Mouse (Mus musculus) heart, embryonic 13.5 days (tissue): Measurements from ENCODE around the gene Sh2d4b. TPM values are rescaled to one million over a fixed set of nuclear protein-coding genes. Genes with fewer than 3 reads are reported as not detected.

Experiments
- ATAC-seq: fragments of 200-750 bp; cut with Nextera tagmentation; 2 replicates; pipeline ENCODE4 v1.8.0; 2017; ENCODE audit warnings: moderate TSS enrichment; ENCODE audit not compliant: insufficient number of reproducible peaks, low FRiP score, low TSS enrichment; ENCODE audit errors: extremely low read depth
- H3K27ac ChIP-seq: fragments of 300-500 bp; sonication (generic); replicated peaks from 2 replicates; pipeline ENCODE4 v1.5.1; 2015; ENCODE audit warnings: moderate library complexity, mild to moderate bottlenecking, inconsistent platforms
- H3K27me3 ChIP-seq: fragments of 300-500 bp; sonication (generic); replicated peaks from 2 replicates; pipeline ENCODE4 v1.6.1; 2015; ENCODE audit warnings: mild to moderate bottlenecking, inconsistent platforms
- H3K36me3 ChIP-seq: fragments of 300-500 bp; sonication (generic); 2 replicates; pipeline ENCODE4 v1.6.1; 2015; ENCODE audit warnings: mild to moderate bottlenecking, inconsistent platforms
- H3K4me1 ChIP-seq: fragments of 300-500 bp; sonication (generic); 2 replicates; pipeline ENCODE4 v1.6.1; 2015; ENCODE audit warnings: inconsistent platforms
- H3K4me2 ChIP-seq: fragments of 300-500 bp; sonication (generic); 2 replicates; pipeline ENCODE4 v1.6.1; 2015; ENCODE audit warnings: inconsistent platforms, mild to moderate bottlenecking, moderate library complexity
- H3K4me3 ChIP-seq: fragments of 300-500 bp; sonication (generic); 2 replicates; pipeline ENCODE4 v1.5.1; 2015; ENCODE audit warnings: moderate library complexity, mild to moderate bottlenecking, inconsistent platforms
- H3K9ac ChIP-seq: fragments of 300-500 bp; sonication (generic); 2 replicates; pipeline ENCODE4 v1.6.1; 2015; ENCODE audit warnings: inconsistent platforms, mild to moderate bottlenecking, moderate library complexity
- H3K9me3 ChIP-seq: fragments of 300-500 bp; sonication (generic); 2 replicates; pipeline ENCODE4 v1.6.1; 2016; ENCODE audit warnings: inconsistent platforms
- WGBS: fragments of 180-500 bp; shearing (Covaris S2); methylation state at CpG from one replicate; pipeline ENCODE4 v1.1.7; 2015; ENCODE audit warnings: mixed read lengths; 5-methylcytosine and 5-hydroxymethylcytosine counted together
- polyA plus RNA-seq: library from polyadenylated mRNA; unstranded; fragments of >200 nt; fragmentation: Nextera tagmentation; extraction: Ambion mirVana; gene quantifications from 2 replicates; pipeline ENCODE4 v1.2.1, GENCODE M21; 2015

Sh2d4b gene
- 0.48 and 0.67 TPM in 2 replicates for polyA plus RNA-seq

GRCm38 (mm10) chr14:40893196-40893595, at the start of gene Sh2d4b:
Sh2d4b (minus strand) TSS chr14:40893266.
- Histone ChIP-seq H3K27me3 (no peaks in the 10 kb centered on the region), H3K36me3 (no peaks in the 10 kb centered on the region), H3K9me3 (no peaks in the 10 kb centered on the region), H3K4me3 (no peak within 1 kb of the TSS), H3K4me2 (peak within 1 kb of the TSS; percentile 66; the same call in 1 of the 2 replicates), H3K27ac (0 out of 2 replicates have a peak within 1 kb of the TSS, but pooled peaks have one; percentile 40), H3K4me1 (peaks cover 18% of the 10 kb centered on the region), H3K9ac (no peak within 1 kb of the TSS)
- 33% methylated on average over 3 of the region's 3 CpGs for WGBS
- ATAC-seq: no peak

- WGBS: 70% methylated on average over 2 of the region's 2 CpGs
- no peak overlapping the region for H3K4me2 ChIP-seq
Measured at GRCm38 (mm10) chr14:40942429-40942828, 49.4 kb upstream of the Sh2d4b start.

GRCm38 (mm10) chr14:40938380-40938987, 45.4 kb upstream of the Sh2d4b start:
- H3K4me1 ChIP-seq: peaks cover 43% of the 10 kb centered on the region
- no peak overlapping the region for H3K4me2 ChIP-seq
- no peak overlapping the region for H3K27ac ChIP-seq
- no peak overlapping the region for H3K4me3 ChIP-seq
- 87% methylated on average over 11 of the region's 11 CpGs for WGBS
- H3K36me3 ChIP-seq: 0 out of 2 replicates have a peak, but pooled peaks cover 5% of the 10 kb centered on the region
- H3K9ac ChIP-seq: no peak overlapping the region
- no peaks in the 10 kb centered on the region for H3K27me3 ChIP-seq
- no peaks in the 10 kb centered on the region for H3K9me3 ChIP-seq
- no peak for ATAC-seq

More at GRCm38 (mm10) chr14:40942429-40942828, 49.4 kb upstream of the Sh2d4b start:
- Histone ChIP-seq H3K4me1 (peaks cover 18% of the 10 kb centered on the region), H3K27ac (no peak overlapping the region), H3K27me3 (no peaks in the 10 kb centered on the region), H3K4me3 (no peak overlapping the region), H3K36me3 (peaks cover 16% of the 10 kb centered on the region), H3K9me3 (no peaks in the 10 kb centered on the region), H3K9ac (no peak overlapping the region)
- ATAC-seq: no peak

- WGBS: 68% methylated on average over 4 of the region's 4 CpGs
- H3K9ac ChIP-seq: no peak overlapping the region
Measured at GRCm38 (mm10) chr14:40937052-40937451, 44.0 kb upstream of the Sh2d4b start.

GRCm38 (mm10) chr14:40935481-40935880, 42.4 kb upstream of the Sh2d4b start:
- Histone ChIP-seq H3K36me3 (0 out of 2 replicates have a peak, but pooled peaks cover 7% of the 10 kb centered on the region), H3K27ac (peak overlapping the region; percentile 26; the same call in 1 of the 2 replicates), H3K27me3 (no peaks in the 10 kb centered on the region), H3K9ac (no peak overlapping the region), H3K4me2 (no peak overlapping the region), H3K9me3 (no peaks in the 10 kb centered on the region), H3K4me3 (no peak overlapping the region), H3K4me1 (peaks cover 53% of the 10 kb centered on the region)
- no peak for ATAC-seq
- WGBS: 78% methylated on average over 1 of the region's 1 CpGs

More at GRCm38 (mm10) chr14:40937052-40937451, 44.0 kb upstream of the Sh2d4b start:
- Histone ChIP-seq H3K4me2 (no peak overlapping the region), H3K27ac (no peak overlapping the region), H3K9me3 (no peaks in the 10 kb centered on the region), H3K4me1 (peaks cover 49% of the 10 kb centered on the region), H3K36me3 (0 out of 2 replicates have a peak, but pooled peaks cover 7% of the 10 kb centered on the region), H3K27me3 (no peaks in the 10 kb centered on the region), H3K4me3 (no peak overlapping the region)
- ATAC-seq: no peak

GRCm38 (mm10) chr14:40935054-40935453, 42.0 kb upstream of the Sh2d4b start:
- Histone ChIP-seq H3K9ac (no peak overlapping the region), H3K4me2 (no peak overlapping the region), H3K4me1 (peaks cover 52% of the 10 kb centered on the region), H3K27me3 (no peaks in the 10 kb centered on the region), H3K4me3 (no peak overlapping the region), H3K36me3 (0 out of 2 replicates have a peak, but pooled peaks cover 7% of the 10 kb centered on the region), H3K27ac (peak overlapping the region; percentile 26; the same call in 1 of the 2 replicates), H3K9me3 (no peaks in the 10 kb centered on the region)
- 0 out of 2 replicates have a peak, but pooled peaks have one; percentile 45 for ATAC-seq
- WGBS: 48% methylated on average over 2 of the region's 2 CpGs

GRCm38 (mm10) chr14:40933328-40933727, 40.3 kb upstream of the Sh2d4b start:
- WGBS: 83% methylated on average over 7 of the region's 7 CpGs
- H3K9ac ChIP-seq: no peak overlapping the region
- no peaks in the 10 kb centered on the region for H3K27me3 ChIP-seq
- H3K4me1 ChIP-seq: peaks cover 65% of the 10 kb centered on the region
- H3K4me3 ChIP-seq: no peak overlapping the region
- 0 out of 2 replicates have a peak, but pooled peaks cover 7% of the 10 kb centered on the region for H3K36me3 ChIP-seq
- ATAC-seq: no peak
- no peak overlapping the region for H3K4me2 ChIP-seq
- no peak overlapping the region for H3K27ac ChIP-seq
- H3K9me3 ChIP-seq: no peaks in the 10 kb centered on the region

GRCm38 (mm10) chr14:40932225-40932624, 39.2 kb upstream of the Sh2d4b start:
- Histone ChIP-seq H3K9me3 (no peaks in the 10 kb centered on the region), H3K36me3 (0 out of 2 replicates have a peak, but pooled peaks cover 7% of the 10 kb centered on the region), H3K4me2 (no peak overlapping the region), H3K27ac (0 out of 2 replicates have a peak overlapping the region, but pooled peaks have one; percentile 13), H3K9ac (no peak overlapping the region), H3K4me3 (no peak overlapping the region), H3K27me3 (no peaks in the 10 kb centered on the region), H3K4me1 (peaks cover 76% of the 10 kb centered on the region)
- ATAC-seq: no peak
- 90% methylated on average over 9 of the region's 9 CpGs for WGBS

GRCm38 (mm10) chr14:40931115-40931829, 38.2 kb upstream of the Sh2d4b start:
- Histone ChIP-seq H3K4me2 (no peak overlapping the region), H3K4me1 (peaks cover 80% of the 10 kb centered on the region), H3K27me3 (no peaks in the 10 kb centered on the region), H3K9me3 (no peaks in the 10 kb centered on the region), H3K4me3 (no peak overlapping the region), H3K36me3 (0 out of 2 replicates have a peak, but pooled peaks cover 7% of the 10 kb centered on the region), H3K9ac (no peak overlapping the region), H3K27ac (peak overlapping the region; percentile 13)
- no peak for ATAC-seq
- 53% methylated on average over 3 of the region's 3 CpGs for WGBS

GRCm38 (mm10) chr14:40929943-40930342, 36.9 kb upstream of the Sh2d4b start:
- no peak overlapping the region for H3K4me2 ChIP-seq
- no peak overlapping the region for H3K9ac ChIP-seq
- no peak for ATAC-seq
- WGBS: 72% methylated on average over 2 of the region's 2 CpGs
- no peaks in the 10 kb centered on the region for H3K27me3 ChIP-seq
- H3K4me1 ChIP-seq: peaks cover 68% of the 10 kb centered on the region
- H3K9me3 ChIP-seq: no peaks in the 10 kb centered on the region
- H3K27ac ChIP-seq: no peak overlapping the region
- 0 out of 2 replicates have a peak, but pooled peaks cover 7% of the 10 kb centered on the region for H3K36me3 ChIP-seq
- H3K4me3 ChIP-seq: no peak overlapping the region

- ATAC-seq: no peak
- no peak overlapping the region for H3K4me2 ChIP-seq
- H3K4me3 ChIP-seq: no peak overlapping the region
- no peaks in the 10 kb centered on the region for H3K9me3 ChIP-seq
- no peak overlapping the region for H3K27ac ChIP-seq
- 67% methylated on average over 5 of the region's 5 CpGs for WGBS
- H3K27me3 ChIP-seq: no peaks in the 10 kb centered on the region
- H3K36me3 ChIP-seq: 0 out of 2 replicates have a peak, but pooled peaks cover 6% of the 10 kb centered on the region
- peaks cover 69% of the 10 kb centered on the region for H3K4me1 ChIP-seq
- no peak overlapping the region for H3K9ac ChIP-seq
Measured at GRCm38 (mm10) chr14:40928897-40929296, 35.8 kb upstream of the Sh2d4b start.
